Mouse (Mus musculus) retina, adult 2 months (tissue): Measurements from ENCODE around the gene Nkd2.

Experiments
- DNase-seq: peaks from one replicate; pipeline ENCODE4 v3.0.0-alpha.2; 2012; ENCODE audit warnings: low read depth, low spot score

The Nkd2 gene

DNA sequence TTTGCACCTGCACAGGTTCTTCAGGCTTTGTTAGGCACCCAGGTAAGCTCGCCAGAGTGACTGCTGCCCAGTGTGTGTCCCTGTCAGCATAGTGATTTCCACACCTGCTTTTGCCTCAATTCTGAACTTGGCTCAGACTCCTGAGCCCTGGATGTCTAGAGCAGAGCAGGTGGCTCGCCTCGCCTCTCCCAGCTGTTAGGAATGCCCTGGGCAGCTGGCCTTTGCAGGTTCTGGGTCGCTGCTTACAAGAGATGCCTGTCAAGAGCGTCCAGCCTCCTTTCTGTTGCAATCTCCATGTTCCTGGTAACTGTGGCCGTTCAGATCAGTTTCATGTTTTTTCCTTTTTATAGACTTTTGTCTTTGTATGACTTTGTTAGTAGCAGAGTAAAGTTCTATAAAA, 31.1 kb downstream of the Nkd2 start:
- DNase-seq, result no peak

DNA sequence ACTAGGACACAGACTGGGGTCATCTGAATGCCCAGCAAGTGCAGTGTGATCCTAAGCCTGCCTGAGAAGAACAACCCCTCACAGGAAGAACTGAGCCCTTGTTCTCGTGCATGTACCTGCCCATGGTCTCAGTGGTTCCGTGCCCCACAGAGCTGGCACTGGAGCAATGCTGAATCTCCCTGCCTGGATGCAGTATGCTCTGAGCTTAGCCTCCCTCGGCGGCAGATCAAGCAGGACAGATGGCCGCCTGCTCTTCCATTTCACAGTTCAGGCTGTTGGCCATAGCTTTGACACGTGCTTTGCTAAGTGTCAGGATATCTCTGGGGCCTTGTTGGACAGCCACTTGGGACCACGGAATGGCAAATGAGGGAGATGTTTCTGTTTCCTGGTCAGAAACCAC, 33.2 kb downstream of the Nkd2 start:
- DNase-seq, result no peak

- no peak for DNase-seq
Observed at GRCm38 (mm10) chr13:73812936-73813335, 34.5 kb downstream of the Nkd2 start.

DNA sequence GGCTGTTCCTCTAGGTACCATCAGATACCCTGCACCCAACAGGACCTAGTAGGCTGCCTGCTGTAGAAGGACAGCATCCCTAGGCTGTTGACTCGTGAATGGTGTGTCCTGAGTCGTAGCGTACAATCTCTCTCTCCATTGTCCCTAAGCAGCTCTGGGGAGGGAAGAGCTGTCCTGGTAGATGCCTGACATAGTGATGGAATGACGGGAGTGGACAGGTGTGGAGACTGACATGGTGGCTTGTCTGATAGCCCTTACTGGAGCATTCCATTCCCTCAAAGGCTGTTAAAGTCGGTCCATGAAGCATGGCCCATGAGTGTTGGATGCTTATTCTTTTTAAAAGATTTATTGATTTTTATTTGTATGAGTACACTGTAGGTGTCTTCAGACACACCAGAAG, 42.5 kb downstream of the Nkd2 start:
- DNase-seq, result no peak

GRCm38 (mm10) chr13:73803450-73804178, 43.8 kb downstream of the Nkd2 start:
- no peak for DNase-seq

DNA sequence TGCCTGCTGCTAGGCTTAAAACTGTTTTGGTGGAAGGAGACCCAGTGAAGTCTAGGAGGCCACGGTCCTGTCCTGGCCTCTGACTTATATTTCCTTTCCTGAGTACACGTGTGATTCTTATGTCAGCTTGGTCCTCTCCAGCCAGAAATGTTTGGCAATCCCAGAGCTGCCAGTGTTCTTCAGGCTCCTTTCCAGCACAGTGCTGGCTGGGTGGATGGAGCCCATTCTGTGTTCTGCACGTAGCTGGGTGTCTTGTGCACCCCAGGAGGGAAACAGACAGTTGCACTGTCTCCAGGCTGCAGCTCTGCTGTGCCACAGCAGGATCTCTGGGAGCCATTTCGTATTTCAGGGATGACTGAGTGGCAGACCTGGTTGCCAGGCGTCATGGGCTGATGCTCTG, 48.3 kb downstream of the Nkd2 start:
- no peak for DNase-seq

DNA sequence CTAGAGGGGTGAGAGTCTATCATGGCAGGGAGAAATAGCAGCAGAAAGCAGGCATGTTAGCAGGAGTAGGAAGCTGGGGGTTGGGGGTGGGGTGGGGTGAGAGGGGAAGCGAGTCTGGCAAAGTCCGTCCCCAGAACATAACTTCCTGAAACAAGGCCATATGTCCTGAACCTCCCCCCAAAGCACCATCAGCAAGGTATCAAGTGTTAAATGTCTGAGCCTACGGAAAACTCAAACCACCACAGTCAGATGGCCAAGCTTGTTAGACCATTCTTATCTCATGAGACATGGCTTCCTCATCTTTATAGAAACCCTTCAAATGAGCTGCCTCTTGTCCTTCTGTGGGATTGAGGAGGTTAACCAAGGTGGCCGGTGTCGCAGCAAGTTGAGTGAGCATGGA, 54.3 kb downstream of the Nkd2 start:
- DNase-seq, result no peak

GRCm38 (mm10) chr13:73792176-73792575, 55.3 kb downstream of the Nkd2 start:
- DNase-seq, result no peak

DNA sequence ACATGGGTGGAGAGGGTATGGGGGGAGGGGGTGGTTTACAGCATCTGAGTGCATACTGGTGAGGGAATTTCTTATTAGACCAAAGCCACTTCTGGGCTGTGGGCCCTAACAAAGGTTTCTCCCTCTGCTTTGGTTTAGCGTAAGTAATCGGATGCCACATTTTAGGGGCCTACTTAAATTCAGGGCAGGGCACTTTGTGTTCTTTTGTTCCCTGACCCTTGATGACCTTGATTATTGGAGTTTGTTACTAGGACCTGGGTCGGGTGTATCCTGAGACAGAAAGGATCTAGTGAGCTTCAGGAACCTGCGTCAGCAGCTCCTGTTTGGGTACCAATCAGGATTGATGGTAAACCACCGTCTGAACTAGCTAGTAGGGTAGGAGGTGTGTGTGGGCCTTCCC, 64.9 kb downstream of the Nkd2 start:
- no peak for DNase-seq

DNA sequence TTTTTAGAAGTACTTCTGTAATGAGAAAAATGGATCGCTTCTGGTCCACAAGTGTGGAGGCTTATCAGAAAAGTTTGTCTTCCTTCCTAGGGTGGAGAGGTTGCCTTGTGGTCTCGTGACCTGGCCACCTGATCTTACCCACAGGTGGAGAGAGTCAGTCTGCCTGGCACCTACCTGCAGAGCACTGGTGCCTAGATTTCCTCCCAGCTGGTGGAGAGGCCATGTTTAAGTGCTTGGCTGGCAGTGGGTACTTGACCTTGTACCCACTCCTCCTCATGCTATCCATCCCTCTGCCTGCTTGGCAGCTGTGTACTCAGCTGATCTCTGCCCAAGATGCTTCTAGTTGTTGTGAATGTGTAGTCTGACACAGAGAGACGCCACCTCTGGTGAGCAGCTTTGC, 69.9 kb downstream of the Nkd2 start:
- no peak for DNase-seq

DNA sequence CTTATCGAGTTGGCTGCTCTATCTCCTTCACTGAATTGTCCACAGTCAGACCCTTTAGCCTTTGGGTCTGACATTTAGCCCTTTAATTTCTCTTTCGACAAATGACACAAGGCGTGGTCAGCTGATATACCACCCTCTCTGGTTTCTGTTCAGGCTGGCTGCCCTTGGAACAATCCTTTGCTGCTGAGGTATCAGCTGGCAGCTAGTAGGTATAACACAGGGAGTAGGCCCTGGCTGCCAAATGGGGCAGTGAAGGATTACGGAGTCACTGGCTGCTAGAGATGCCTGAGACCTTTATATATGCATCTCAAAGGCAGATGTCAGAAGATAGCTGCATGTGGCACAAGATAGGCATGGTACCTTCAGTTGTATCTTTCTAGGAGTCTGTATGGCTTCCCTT, 71.6 kb downstream of the Nkd2 start:
- no peak for DNase-seq

GRCm38 (mm10) chr13:73773519-73774205, 73.8 kb downstream of the Nkd2 start:
- no peak for DNase-seq

GRCm38 (mm10) chr13:73772655-73773054, 74.8 kb downstream of the Nkd2 start:
- DNase-seq, result no peak

DNA sequence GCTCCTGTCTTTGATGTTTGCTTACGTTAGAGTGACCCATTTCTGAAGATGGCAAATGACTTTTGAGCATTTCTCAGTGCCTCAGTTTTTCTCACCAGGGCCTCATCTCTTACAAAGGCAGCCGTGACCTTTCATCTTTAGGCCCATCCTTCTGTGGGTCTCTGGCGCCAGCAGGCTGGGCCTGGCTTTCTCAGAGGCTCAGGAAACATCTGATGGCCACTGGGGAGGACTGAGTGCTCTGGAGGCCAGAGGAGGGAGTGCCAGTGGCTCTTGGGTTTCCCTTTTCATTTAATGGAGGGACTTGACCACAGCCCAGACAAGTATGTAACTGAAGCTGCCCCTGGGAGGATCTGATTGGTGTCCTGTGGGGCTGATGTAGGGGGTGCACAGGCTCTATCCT, 76.3 kb downstream of the Nkd2 start:
- no peak for DNase-seq

DNA sequence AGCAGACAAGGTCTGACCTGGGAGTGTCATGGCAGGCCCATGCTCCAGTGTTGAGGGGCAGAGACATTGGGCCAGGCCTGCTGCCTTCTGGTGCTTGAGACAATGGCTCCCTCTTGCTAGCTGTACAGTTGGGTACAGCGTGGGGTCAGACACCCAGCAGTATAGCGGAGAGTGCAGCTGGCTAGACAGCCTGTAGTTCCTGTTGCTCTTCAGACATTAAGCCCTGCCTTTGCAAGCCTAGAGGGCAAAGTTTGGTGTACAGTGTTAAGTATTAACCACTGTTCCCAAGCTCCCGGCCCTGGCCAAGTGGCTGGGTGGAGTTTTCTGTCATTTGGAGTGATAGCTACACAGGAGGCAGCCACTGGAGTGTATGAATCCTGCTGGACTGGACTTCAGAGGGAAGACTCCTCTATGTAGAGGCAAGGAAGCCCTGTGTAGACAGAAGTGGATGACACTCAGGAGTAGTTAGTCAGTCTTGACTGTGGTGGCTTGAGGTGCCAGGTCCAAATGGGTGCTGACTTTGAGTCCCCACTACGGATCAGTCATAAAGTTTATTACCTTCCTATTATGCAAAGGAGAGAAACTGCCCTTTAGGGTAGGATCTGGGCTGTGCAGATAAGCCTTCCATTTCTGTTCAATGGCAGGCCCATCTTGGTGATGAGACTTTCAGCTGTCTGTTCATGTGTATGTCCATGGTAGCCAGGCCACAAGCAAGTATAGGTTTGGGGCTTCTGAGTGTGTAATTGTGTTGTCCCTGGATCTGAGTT, 77.3 kb downstream of the Nkd2 start:
- no peak for DNase-seq
